Comparison of ENCODE assay signal across 21 mouse cellular contexts in the genomic region with DNA sequence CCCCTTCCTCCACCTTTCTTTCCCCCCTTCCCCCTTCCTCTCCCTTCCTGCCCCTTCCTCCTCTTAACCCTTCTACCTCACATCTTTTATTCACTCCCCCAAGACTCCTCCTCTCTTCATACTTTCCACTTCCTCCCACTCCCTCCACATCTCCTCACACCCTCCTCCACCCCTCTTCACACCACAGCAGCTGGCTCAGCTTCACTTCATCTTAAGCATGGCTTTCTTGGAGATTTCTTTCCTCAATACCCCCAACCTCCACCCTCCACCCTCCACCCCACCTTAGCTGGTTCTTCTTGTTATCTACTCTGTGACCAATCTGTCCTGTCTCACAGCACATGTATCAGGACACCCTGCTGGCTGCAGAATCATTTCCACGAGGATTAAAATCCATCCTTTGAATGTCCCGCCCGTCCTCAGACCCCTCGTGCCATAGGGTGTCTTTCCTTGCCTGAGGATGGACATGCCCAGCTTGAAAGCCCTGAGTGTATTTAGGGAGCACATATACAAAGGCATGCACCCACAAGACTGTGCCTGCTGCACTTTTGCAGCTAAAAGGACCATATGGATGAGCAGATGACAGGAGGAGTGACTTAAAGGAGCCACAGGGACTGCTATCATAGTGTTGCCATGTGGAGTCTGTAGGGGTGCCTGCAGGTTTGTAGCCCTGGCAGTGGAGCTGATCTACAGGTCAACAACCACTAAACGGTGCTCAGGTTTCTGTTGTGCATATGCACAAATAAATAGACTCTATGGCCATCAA. TPM values are rescaled to one million over a fixed set of nuclear protein-coding genes. Genes with fewer than 3 reads are reported as not detected.
DNase-seq lines count a peak whose midpoint lies in the region; ATAC-seq and TF ChIP-seq lines count a peak whose summit lies in the region.
"Had no signal": no experiment of that assay in that cellular context is flagged by ENCODE, and none has a peak within 500 bp of the region (broad histone marks: within the 10 kb centered on the region; RNA-seq: fewer than 3 reads in every experiment).

No protein-coding gene starts in this region.

- no peak overlapping the region for H3K4me3 ChIP-seq in heart, adult 2 months
- H3K4me3 ChIP-seq in left cerebral cortex, adult 2 months = no peak overlapping the region
- no peak overlapping the region for H3K4me3 ChIP-seq in embryonic fibroblast, embryonic 13.5 days (ENCODE audit: insufficient read depth, low read length)
- no peak overlapping the region for H3K4me3 ChIP-seq in thymus, adult 2 months (ENCODE audit: control insufficient read depth, insufficient read depth, low read length)
- H3K4me3 ChIP-seq: embryonic facial prominence, embryonic 15.5 days; forebrain, embryonic 12.5 days; limb, embryonic 12.5 days; liver, embryonic 12.5 days had no signal

- DNase-seq in heart, adult 2 months = no peak
- no peak for DNase-seq in heart, adult 8-10 months (ENCODE audit: low spot score)
- DNase-seq in left cerebral cortex, adult 2 months (ENCODE audit: extremely low spot score in 1 of 2, low spot score in 2 of 2) = no peak
- no peak for DNase-seq in left cerebral cortex, adult 11 months (ENCODE audit: low spot score)
- no peak for DNase-seq in thymus, adult 2 months
- DNase-seq: adrenal gland, postnatal 10 days; cerebellum, adult 11-12 months; embryo, embryonic 11 days; kidney, adult 8-10 months; kidney, postnatal 14 days; lung, adult 2 months; right cerebral cortex, postnatal 4 days; thymus, postnatal 25 days had no signal

- H3K79me2 ChIP-seq in heart, adult 2 months (replicated peaks; ENCODE audit: control insufficient read depth, insufficient read depth, low read length) = no peaks in the 10 kb centered on the region

- 57% methylated on average over 5 of the region's 5 CpGs for WGBS in heart, adult 2 months
- WGBS in thymus, adult 2 months = 94% methylated on average over 5 of the region's 5 CpGs

- no peak overlapping the region for H3K9ac ChIP-seq in heart, adult 2 months (ENCODE audit: low read depth, low read length)
- H3K9ac ChIP-seq: embryonic facial prominence, embryonic 15.5 days; forebrain, embryonic 12.5 days; hindbrain, embryonic 14.5 days; limb, embryonic 12.5 days; liver, embryonic 12.5 days had no signal

- TF ChIP-seq CTCF in heart, adult 2 months (IDR thresholded peaks at IDR 0.05) = no peak
- TF ChIP-seq CTCF in left cerebral cortex, adult 2 months (IDR thresholded peaks at IDR 0.05) = no peak
- no peak for TF ChIP-seq CTCF in embryonic fibroblast, embryonic 13.5 days (IDR thresholded peaks at IDR 0.05; ENCODE audit: borderline replicate concordance, insufficient read depth, low read length)
- no peak for TF ChIP-seq CTCF in thymus, adult 2 months (IDR thresholded peaks at IDR 0.05; ENCODE audit: borderline replicate concordance, control insufficient read depth, extremely low read depth, insufficient read depth, low read length, poor library complexity)

- H3K4me1 ChIP-seq in heart, adult 2 months (ENCODE audit: control insufficient read depth, insufficient read depth, low read length) = no peaks in the 10 kb centered on the region; the same call in 1 of the 2 replicates
- H3K4me1 ChIP-seq in embryonic fibroblast, embryonic 13.5 days (ENCODE audit: control insufficient read depth, insufficient read depth, low read length) = peaks cover 20% of the 10 kb centered on the region
- peaks cover 10% of the 10 kb centered on the region; the same call in 1 of the 2 replicates for H3K4me1 ChIP-seq in thymus, adult 2 months (replicated peaks; ENCODE audit: control insufficient read depth, insufficient read depth, low read length)
- H3K4me1 ChIP-seq: embryonic facial prominence, embryonic 15.5 days; forebrain, embryonic 12.5 days; limb, embryonic 12.5 days; liver, embryonic 12.5 days had no signal

- no peaks in the 10 kb centered on the region for H3K27me3 ChIP-seq in heart, adult 2 months (ENCODE audit: control insufficient read depth, insufficient read depth, low read length)
- H3K27me3 ChIP-seq in thymus, adult 2 months (ENCODE audit: control insufficient read depth, insufficient read depth, low read length) = no peaks in the 10 kb centered on the region
- H3K27me3 ChIP-seq: embryonic facial prominence, embryonic 15.5 days; forebrain, embryonic 12.5 days; limb, embryonic 12.5 days; liver, embryonic 12.5 days had no signal

- TF ChIP-seq EP300 in heart, adult 2 months (IDR thresholded peaks at IDR 0.05; ENCODE audit: insufficient read depth, low read depth, low read length) = 0 out of 2 replicates have a peak, but pooled peaks have one; percentile 6

- intact Hi-C loops in heart, adult 2 months (cut with DNase I) = no loop called here
- intact Hi-C loops in left cerebral cortex, adult 2 months (cut with DNase I) = loop anchor here (5.0 to 10.0 kb wide), 2 partner anchors 337 to 604 kb away; a partner anchor contains a TSS

- H3K36me3 ChIP-seq in heart, adult 2 months (ENCODE audit: control insufficient read depth, insufficient read depth, low read length) = peaks cover 20% of the 10 kb centered on the region
- H3K36me3 ChIP-seq in thymus, adult 2 months (ENCODE audit: control insufficient read depth, insufficient read depth, low read length) = no peaks in the 10 kb centered on the region
- H3K36me3 ChIP-seq: forebrain, embryonic 12.5 days had no signal

- TF ChIP-seq POLR2A in heart, adult 2 months (IDR thresholded peaks at IDR 0.05; ENCODE audit: insufficient read depth, low read depth, low read length) = no peak
- no peak for TF ChIP-seq POLR2A in embryonic fibroblast, embryonic 13.5 days (IDR thresholded peaks at IDR 0.05; ENCODE audit: low read depth, low read length)
- no peak for TF ChIP-seq POLR2A in thymus, adult 2 months (IDR thresholded peaks at IDR 0.05; ENCODE audit: control insufficient read depth, extremely low read depth, insufficient read depth, low read length, poor library complexity)

- ATAC-seq in megakaryocyte, adult 5-6 weeks (ENCODE audit: poor library complexity, severe bottlenecking) = 0 out of 2 replicates have a peak, but pooled peaks have one; percentile 30
- ATAC-seq: liver, embryonic 12.5 days; midbrain, embryonic 16.5 days had no signal

- no peak overlapping the region for H3K27ac ChIP-seq in heart, adult 2 months
- peak overlapping the region; percentile 73 for H3K27ac ChIP-seq in left cerebral cortex, adult 2 months
- H3K27ac ChIP-seq in embryonic fibroblast, embryonic 13.5 days (ENCODE audit: insufficient read depth, low read length) = peak overlapping the region; percentile 16; the same call in 1 of the 2 replicates
- no peak overlapping the region for H3K27ac ChIP-seq in thymus, adult 2 months (ENCODE audit: control insufficient read depth, insufficient read depth, low read length)
- H3K27ac ChIP-seq: embryonic facial prominence, embryonic 15.5 days; forebrain, embryonic 12.5 days; hindbrain, embryonic 14.5 days; limb, embryonic 12.5 days; liver, embryonic 12.5 days had no signal

RNA-seq across cellular contexts. Expression of a gene that starts 31.9 kb away (rescaled TPM):
- 10 to 100 TPM; 20.3 to 21.1 TPM for total RNA-seq in heart, adult 2 months (2021)
- 8.4 and 13.2 TPM in 2 replicates for polyA plus RNA-seq in heart, adult 2 months (2012; rRNA removed)
- total RNA-seq in heart, adult 8-10 months (2022) = 10 to 100 TPM; 18.7 to 25.0 (median 21.5) TPM
- total RNA-seq in left cerebral cortex, adult 2 months (2021) = 10 to 100 TPM; 22.7 to 26.0 TPM
- polyA plus RNA-seq in embryonic fibroblast, embryonic 13.5 days (2011; ENCODE audit: insufficient read length, low read depth, missing spikeins) = 16.7 and 18.9 TPM in 2 replicates
- total RNA-seq in megakaryocyte, adult 5-6 weeks (2015) = 8.4 and 9.3 TPM in 2 replicates
- total RNA-seq in megakaryocyte, adult 5-6 weeks (2017) = 13.4 and 14.5 TPM in 2 replicates
- 5.3 and 6.3 TPM in 2 replicates for polyA plus RNA-seq in thymus, adult 2 months (2012; rRNA removed)

RNA-seq across cellular contexts. Expression of a gene that starts 32.0 kb away (rescaled TPM):
- 10 to 100 TPM; 13.9 to 14.5 TPM for total RNA-seq in heart, adult 2 months (2021)
- polyA plus RNA-seq in heart, adult 2 months (2012; rRNA removed) = 11.2 and 15.4 TPM in 2 replicates
- total RNA-seq in heart, adult 8-10 months (2022) = 10 to 100 TPM; 12.9 to 14.9 (median 13.8) TPM
- 10 to 100 TPM; 39.3 to 43.4 TPM for total RNA-seq in left cerebral cortex, adult 2 months (2021)
- 15.1 and 15.5 TPM in 2 replicates for polyA plus RNA-seq in embryonic fibroblast, embryonic 13.5 days (2011; ENCODE audit: insufficient read length, low read depth, missing spikeins)
- 19.4 and 22.3 TPM in 2 replicates for total RNA-seq in megakaryocyte, adult 5-6 weeks (2015)
- 12.3 and 13.5 TPM in 2 replicates for total RNA-seq in megakaryocyte, adult 5-6 weeks (2017)
- 22.9 and 24.7 TPM in 2 replicates for polyA plus RNA-seq in thymus, adult 2 months (2012; rRNA removed)

Comparison
In these comparisons a context has a peak if more than half of its experiments do, and no peak if none do; other contexts are left out.
1. H3K27ac ChIP-seq: peak in left cerebral cortex, adult 2 months (single experiment) and embryonic fibroblast, embryonic 13.5 days (single experiment); none in heart, adult 2 months (single experiment) and thymus, adult 2 months (single experiment).